Mouse (Mus musculus) adrenal gland, adult 10 weeks (tissue): ENCODE measurements around the gene Bdp1. TPM values are rescaled to one million over a fixed set of nuclear protein-coding genes. Genes with fewer than 3 reads are reported as not detected.

Source experiments
- polyA plus RNA-seq: library from polyadenylated mRNA; stranded (reverse); fragments of 350-450 nt; fragmentation: Illumina TruSeq; extraction: RNeasy Lipid Tissue Mini Kit (QIAGEN cat#74804); gene quantifications from one replicate; pipeline ENCODE4 v1.2.3, GENCODE M21; 2014; ENCODE audit warnings: low read depth, low replicate concordance

The Bdp1 gene
- 50.9 TPM for polyA plus RNA-seq

GRCm38 (mm10) chr13:100103748-100104254, at the start of gene Bdp1:
TSS of gene Bdp1 (minus strand) at chr13:100104070.

GRCm38 (mm10) chr13:100124423-100125257, 20.8 kb upstream of the Bdp1 start, which contains the start of gene Smn1:
TSS of gene Smn1 (plus strand) at chr13:100124852.

GRCm38 (mm10) chr13:100107652-100108472, 4.0 kb upstream of the Bdp1 start, which contains the start of gene Serf1:
TSS of gene Serf1 (plus strand) at chr13:100108012.

DNA sequence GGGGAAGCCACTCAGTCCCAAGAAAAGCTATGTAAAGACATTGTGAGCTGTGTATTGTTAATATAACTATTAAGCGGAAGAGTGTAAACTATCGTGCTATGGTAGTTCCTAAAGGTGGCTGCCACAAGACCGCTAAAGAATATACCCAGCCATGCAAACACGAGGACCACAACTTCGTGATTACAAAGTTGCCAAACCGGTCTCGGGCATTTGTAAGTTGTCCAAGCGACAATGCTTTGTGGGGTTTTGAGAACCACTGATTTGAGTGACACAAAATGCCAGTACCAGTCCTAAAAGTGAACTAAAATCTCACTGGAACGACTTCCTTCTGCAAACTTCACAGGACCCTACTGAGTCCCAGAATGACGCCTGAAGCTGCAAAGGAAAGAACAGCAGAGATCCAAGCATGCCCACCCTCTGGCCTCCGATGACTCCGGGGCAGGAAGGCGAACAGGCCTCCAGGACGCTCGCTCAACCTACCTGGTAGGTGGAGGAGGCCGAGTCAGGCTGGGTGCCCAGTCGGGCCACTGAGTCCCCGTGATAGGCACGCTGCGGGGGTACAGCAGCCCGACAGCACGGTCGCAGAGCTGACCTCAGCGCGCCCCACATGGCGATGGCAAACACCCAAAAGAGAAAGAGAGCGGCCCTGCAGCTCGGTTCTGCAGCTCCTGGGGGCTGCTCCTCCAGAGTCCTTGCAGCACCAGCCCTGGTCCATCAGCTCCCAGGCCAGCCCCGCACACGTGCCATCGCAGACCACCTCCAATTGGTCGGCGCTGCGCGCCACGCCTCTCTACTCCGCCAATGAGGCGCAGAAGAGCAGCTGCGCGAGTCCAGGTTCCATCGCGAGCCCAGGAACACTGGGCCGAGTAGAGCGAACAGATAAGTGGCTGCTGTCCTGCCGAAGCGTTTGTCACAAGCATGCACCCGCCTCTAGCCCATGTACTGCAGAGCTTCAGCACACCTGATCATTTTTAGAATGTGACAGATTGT, 88.7 kb downstream of the Bdp1 start, which contains the start of gene Mccc2:
Mccc2 (minus strand) TSS at position 734 of the 990 bp plus-strand sequence.

Other genes starting within 250 kb of the Bdp1 start
- 7.4 TPM for gene Cartpt, start 203.0 kb downstream of the Bdp1 start, polyA plus RNA-seq
- 87.1 TPM for gene Mccc2, start 88.4 kb downstream of the Bdp1 start, polyA plus RNA-seq
- gene Serf1, start 3.9 kb upstream of the Bdp1 start, polyA plus RNA-seq, result 120 TPM
- gene Smn1, start 20.8 kb upstream of the Bdp1 start, polyA plus RNA-seq, result 54.2 TPM
- gene Naip2, start 98.0 kb upstream of the Bdp1 start, polyA plus RNA-seq, result 5.2 TPM
- gene Naip5, start 142.3 kb upstream of the Bdp1 start, polyA plus RNA-seq, result 37.0 TPM
- 0.87 TPM for gene Naip6, start 213.6 kb upstream of the Bdp1 start, polyA plus RNA-seq